Comparison of ENCODE assay signal across 17 mouse cellular contexts in the genomic region with DNA sequence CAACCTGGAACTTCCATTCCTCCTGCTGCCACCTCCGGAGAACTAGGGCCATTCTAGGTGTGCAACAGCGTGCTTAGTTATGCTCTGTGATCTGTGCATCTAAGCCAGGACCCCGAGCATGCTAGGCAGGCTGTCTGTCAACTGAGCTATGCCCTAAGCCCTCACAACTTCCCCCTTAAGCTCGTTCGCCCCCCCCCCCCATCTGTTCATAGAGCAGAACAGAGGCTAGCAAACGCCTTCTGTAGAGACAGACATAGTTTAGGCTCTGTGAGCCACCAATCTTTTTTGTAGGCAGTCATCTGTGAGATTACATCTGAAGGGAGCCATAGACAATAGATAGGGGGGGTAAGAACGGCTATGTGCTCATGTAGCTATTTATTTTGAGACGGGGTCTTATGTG. TPM values are rescaled to one million over a fixed set of nuclear protein-coding genes. Genes with fewer than 3 reads are reported as not detected.
"Had no signal": no experiment of that assay in that cellular context is flagged by ENCODE, and none has a peak within 500 bp of the region (broad histone marks: within the 10 kb centered on the region; RNA-seq: fewer than 3 reads in every experiment).

No protein-coding gene starts in this region.

- H3K4me2 ChIP-seq: lung, embryonic 15.5 days; midbrain, embryonic 11.5 days; midbrain, embryonic 13.5 days; midbrain, embryonic 15.5 days; neural tube, embryonic 12.5 days; stomach, embryonic 15.5 days had no signal

- H3K27me3 ChIP-seq: lung, embryonic 15.5 days; stomach, embryonic 15.5 days had no signal

- ATAC-seq: lung, postnatal 0 days; midbrain, embryonic 13.5 days; midbrain, embryonic 15.5 days had no signal

- H3K4me3 ChIP-seq: lung, embryonic 15.5 days; megakaryocyte, embryonic 14.5 days; midbrain, embryonic 13.5 days; midbrain, embryonic 15.5 days; neural tube, embryonic 12.5 days; stomach, embryonic 15.5 days had no signal

- H3K9ac ChIP-seq: lung, embryonic 15.5 days; midbrain, embryonic 13.5 days; midbrain, embryonic 15.5 days; neural tube, embryonic 12.5 days; stomach, embryonic 15.5 days had no signal

- H3K4me1 ChIP-seq: lung, embryonic 15.5 days; midbrain, embryonic 13.5 days; midbrain, embryonic 15.5 days; stomach, embryonic 15.5 days had no signal

- H3K36me3 ChIP-seq: lung, embryonic 15.5 days; midbrain, embryonic 13.5 days; midbrain, embryonic 15.5 days; neural tube, embryonic 12.5 days had no signal

- DNase-seq: lung, adult 2 months; lung, postnatal 14 days; lung, postnatal 36 days; right cerebral cortex, postnatal 14 days; thymus, adult 2 months; thymus, postnatal 25 days; thymus, postnatal 4 days had no signal

- H3K9me3 ChIP-seq: lung, embryonic 15.5 days; megakaryocyte, embryonic 14.5 days; midbrain, embryonic 13.5 days; midbrain, embryonic 15.5 days; neural tube, embryonic 12.5 days; stomach, embryonic 15.5 days had no signal

- H3K27ac ChIP-seq: lung, embryonic 15.5 days; macrophage; midbrain, embryonic 13.5 days; midbrain, embryonic 15.5 days; neural tube, embryonic 12.5 days; stomach, embryonic 15.5 days; stomach, postnatal 0 days had no signal

RNA-seq across cellular contexts. Expression of a gene that starts 11.1 kb away (rescaled TPM):
- polyA plus RNA-seq: macrophage had no signal
